Mouse (Mus musculus) cerebellum, adult 2 months (tissue): ENCODE data around the gene Arih1.

ENCODE experiments used
- CTCF ChIP-seq: fragments of 200-500 bp; IDR thresholded peaks from 2 replicates; pipeline ENCODE4 v1.5.1; 2011; ENCODE audit warnings: low read depth, mild to moderate bottlenecking, control low read depth, low read length, moderate library complexity, borderline replicate concordance; ENCODE audit not compliant: insufficient read depth
- POLR2A ChIP-seq: fragments of 200-500 bp; IDR thresholded peaks from 2 replicates; pipeline ENCODE4 v1.6.1; 2011; ENCODE audit warnings: low read length, control low read depth, borderline replicate concordance; ENCODE audit not compliant: insufficient read depth

DNA sequence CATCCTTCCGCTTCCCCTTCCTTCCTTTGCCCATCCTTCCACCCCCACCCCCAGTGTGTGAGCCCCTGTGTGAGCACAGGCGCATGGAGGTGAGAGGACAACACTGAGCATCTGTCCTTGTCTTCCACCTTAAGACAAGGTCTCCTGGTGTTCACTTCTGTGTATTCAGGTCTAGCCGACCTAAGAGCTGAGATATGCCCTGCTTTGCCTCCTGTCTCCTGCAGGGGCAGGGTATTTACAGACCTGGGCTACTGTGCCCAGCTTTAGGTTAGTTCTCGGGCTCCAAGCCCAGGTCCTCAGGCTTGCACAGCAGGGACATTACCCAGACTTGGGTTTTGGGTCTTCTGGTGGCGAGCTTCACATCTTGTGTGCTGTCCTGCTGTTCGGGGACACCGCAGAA lies 30.7 kb upstream of the Arih1 start:
- TF ChIP-seq CTCF: no peak
- TF ChIP-seq POLR2A: no peak
